Mouse (Mus musculus): ENCODE data around the gene Dnase1l2.
"Not testable (repeated sequence)": the region's sequence is repeated elsewhere in the genome, so short reads cannot be mapped to it uniquely, and the experiment has no call there.

Gene Dnase1l2

GRCm38 (mm10) chr17:24472512-24472911, 29.6 kb upstream of the Dnase1l2 start:
- no peak for DNase-seq (ENCODE audit: low spot score in 2 of 2)

DNA sequence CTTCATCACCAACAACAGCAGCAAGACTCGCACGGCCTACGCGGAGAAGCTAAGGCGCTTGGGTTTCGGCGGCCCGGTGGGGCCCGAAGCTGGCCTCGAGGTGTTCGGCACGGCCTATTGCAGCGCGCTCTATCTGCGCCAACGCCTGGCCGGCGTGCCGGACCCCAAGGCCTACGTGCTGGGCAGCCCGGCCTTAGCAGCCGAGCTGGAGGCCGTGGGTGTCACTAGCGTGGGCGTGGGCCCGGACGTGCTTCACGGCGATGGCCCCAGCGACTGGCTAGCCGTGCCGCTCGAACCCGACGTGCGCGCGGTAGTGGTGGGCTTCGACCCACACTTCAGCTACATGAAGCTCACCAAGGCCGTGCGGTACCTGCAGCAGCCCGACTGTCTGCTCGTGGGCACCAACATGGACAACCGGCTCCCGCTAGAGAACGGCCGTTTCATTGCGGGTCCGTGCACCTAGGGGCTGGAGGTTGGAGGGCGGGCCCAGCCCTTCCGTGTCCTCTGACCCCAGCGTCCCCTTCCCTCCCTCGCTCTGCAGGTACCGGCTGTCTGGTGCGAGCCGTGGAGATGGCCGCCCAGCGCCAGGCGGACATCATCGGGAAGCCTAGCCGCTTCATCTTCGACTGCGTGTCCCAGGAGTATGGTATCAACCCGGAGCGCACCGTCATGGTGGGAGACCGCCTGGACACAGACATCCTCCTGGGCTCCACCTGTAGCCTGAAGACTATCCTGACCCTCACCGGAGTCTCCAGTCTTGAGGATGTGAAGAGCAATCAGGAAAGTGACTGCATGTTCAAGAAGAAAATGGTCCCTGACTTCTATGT, 28.0 kb upstream of the Dnase1l2 start:
- DNase-seq (ENCODE audit: low spot score in 2 of 2) = peak in 1 of 2 experiments; percentile 50

DNA sequence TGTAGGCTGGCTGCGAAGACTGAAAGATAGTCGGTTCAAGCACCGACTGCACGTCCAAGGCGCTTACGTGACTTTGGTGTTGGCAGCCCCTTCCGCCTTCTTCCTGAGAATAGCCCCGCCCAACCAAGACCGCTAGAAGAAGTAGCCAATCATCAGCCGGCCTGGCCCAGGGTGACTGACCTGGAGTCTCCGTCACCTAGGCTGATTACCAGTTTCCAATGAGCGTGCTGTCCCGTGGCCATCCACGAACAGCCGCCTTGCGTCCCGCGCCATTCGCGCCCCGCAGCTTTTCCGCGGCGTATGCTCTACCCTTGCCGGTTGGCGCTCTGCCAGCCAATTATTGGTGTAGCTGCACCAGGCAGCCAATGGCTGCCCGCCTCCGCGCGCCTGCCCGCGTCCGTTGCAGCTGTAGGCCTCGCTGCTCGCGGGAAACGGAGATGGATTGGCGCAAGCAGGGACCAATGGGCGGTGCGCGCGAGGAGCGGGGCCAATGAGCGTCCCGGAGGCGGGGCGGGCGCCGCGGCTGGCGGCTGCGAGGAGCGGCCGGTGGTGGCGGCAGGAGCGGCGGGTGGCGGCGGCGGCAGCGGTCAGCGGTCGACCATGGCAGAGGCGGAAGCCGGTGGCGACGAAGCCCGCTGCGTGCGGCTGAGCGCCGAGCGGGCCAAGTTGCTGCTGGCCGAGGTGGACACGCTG, 27.2 kb upstream of the Dnase1l2 start, which contains the start of the genes E4f1 and Pgp:
E4f1 (minus strand) TSS at position 404 of the 693 bp plus-strand sequence.
Pgp (plus strand) TSS at position 483 of the 693 bp plus-strand sequence.
- peak; percentile 99 for DNase-seq (ENCODE audit: low spot score in 2 of 2)

GRCm38 (mm10) chr17:24469336-24469909, 26.5 kb upstream of the Dnase1l2 start:
- DNase-seq (ENCODE audit: low spot score in 2 of 2) = no peak

- DNase-seq (ENCODE audit: low spot score in 2 of 2) = no peak
Observed at GRCm38 (mm10) chr17:24468636-24469246, 25.8 kb upstream of the Dnase1l2 start.

DNA sequence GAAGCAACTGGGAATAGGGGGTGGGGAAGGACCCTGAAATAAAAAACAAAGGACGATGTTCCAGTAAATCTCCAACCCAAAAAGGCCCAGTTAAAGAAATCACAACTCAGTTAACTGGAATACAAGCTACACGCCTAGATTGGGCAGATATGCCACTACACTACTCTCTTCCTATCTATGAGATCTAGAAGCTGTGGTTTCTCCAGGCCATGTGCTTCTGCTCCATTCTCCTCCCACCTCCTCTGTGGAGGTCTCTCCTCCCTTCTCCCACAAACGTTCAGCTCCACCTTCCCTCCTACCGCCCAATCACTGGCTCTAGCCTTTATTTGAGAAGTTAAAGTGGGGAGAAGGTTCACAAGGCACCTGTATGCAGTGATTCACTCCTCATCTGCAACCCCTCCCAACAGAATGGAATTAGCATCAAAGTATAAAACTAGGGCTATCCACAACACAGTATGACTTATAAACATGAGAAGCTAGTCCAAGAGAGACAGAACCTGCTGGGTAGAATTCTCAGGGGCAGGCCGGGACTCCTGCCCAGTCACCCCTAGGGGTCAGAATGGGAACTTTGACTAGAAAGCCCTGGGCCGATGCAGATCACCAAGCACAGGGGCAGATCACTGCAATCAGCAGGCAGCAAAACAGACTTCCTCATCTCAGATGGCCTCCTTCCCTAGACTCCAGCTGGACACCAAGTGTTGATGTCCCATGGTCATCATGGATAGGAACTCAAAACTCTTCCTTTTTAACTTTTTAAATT, 20.6 kb upstream of the Dnase1l2 start:
- no peak for DNase-seq (ENCODE audit: low spot score in 2 of 2)

DNA sequence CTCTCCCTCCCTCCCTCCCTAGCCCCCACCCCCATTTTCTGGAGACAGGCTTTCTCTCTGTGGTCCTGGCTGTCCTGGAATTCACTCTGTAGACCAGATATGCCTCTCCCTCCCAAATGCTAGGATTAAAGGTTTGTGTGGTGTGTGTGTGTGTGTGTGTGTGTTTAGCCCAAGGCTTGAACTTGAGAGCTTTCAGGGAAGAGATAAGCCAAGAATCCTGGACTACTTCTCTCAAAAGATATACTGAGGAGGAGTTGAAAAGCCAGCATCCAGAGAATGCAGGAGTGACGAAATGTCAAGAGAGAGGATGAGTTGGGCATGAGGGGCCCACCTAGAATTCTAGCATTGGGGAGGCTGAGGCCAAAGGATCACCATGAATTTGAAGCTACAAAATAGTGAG, 20.0 kb upstream of the Dnase1l2 start:
- DNase-seq (ENCODE audit: low spot score in 2 of 2) = no peak

DNA sequence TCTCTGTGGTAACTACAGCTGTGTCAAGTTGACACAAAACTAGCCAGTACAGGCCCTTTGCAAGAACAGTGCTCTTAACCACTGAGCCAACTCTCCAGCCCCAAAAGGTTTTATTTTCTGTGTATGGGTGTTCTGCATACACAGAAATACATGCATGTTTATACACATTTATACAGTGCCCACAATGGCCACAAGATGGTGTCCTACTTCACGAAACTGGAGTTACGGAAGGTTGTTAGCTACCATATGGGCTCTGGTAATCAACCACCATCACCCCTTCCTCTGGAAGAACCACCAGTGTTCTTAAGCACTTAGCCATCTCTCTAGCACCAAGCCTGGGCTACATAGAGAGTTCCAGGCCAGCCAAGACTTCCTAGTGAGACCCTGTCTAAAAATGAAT, 18.7 kb upstream of the Dnase1l2 start:
- DNase-seq (ENCODE audit: low spot score in 2 of 2) = no peak

DNA sequence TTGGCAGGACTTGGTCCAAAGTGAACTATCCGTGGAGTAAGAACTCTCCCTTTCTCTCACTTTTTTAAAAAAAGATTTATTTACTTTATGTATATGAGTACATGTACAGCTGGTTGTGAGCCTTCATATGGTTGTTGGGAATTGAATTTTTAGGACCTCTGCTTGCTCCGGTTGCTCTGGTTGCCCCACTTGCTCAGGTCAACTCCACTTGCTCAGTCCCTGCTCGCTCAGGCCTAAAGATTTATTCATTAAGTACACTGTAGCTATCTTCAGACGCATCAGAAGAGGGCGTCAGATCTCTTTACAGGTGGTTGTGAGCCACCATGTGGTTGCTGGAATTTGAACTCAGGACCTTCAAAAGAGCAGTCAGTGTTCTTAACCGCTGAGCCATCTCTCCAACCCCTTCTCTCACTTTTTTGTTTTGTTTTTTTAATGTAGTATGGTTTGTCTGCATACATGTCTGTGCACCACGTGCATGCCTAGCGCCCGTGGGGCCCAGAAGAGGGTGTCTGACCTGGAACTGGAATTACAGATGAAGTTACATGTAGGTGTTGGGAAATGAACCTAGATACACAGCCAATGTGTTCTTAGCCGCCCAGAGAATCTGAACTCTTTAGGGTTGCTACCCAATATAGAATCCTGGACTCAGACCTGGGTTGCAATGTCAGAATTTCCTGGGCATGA, 12.8 kb upstream of the Dnase1l2 start:
- not testable (repeated sequence) for DNase-seq (ENCODE audit: low spot score in 2 of 2)

- DNase-seq (ENCODE audit: low spot score in 2 of 2) = peak; percentile 99
Observed at GRCm38 (mm10) chr17:24454756-24455522, 12.0 kb upstream of the Dnase1l2 start.

DNA sequence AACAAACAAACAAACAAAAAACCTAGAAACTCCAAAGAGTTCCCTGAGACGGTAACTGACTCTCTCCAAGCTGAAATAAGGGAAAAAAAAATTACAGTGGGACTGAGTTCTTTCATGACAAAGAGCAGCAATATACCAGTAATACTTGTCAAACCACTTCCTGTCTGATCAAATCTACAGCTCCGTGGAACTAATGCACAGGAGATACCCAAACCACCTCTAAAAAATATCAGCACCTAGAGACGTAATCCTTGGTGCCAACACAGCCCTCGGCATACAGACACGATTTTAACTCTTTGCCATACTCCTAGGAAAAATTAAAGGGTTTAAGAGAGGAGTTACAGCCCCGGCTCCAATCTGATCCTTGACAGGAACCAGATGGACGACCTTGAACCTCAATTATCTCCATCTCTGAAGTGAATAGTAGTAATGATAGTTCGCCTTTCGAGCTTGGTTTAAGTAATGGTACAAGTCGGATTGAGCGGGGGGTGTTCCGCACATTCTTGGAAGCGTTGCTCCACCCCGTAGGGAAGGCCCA, 11.4 kb upstream of the Dnase1l2 start:
- no peak for DNase-seq (ENCODE audit: low spot score in 2 of 2)

DNA sequence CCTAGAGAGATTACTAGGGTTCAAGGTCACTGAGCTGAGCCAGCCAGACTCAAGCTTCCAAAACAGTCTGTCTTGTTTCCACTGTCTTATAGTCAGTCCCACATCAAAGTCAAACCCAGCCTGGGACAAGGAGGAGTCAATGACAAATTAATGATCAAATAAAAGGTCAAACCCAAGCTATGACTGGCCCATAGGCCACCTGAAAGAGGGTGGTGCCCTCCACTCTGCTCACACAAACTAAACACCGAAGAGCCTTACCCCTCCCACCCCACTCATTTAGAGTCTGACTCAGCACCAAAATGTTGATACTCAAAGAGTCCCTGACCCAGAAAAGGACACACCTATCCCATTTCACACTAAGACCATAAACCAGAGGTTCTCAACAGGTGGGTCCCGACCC, 10.5 kb upstream of the Dnase1l2 start:
- DNase-seq (ENCODE audit: low spot score in 2 of 2) = no peak

DNA sequence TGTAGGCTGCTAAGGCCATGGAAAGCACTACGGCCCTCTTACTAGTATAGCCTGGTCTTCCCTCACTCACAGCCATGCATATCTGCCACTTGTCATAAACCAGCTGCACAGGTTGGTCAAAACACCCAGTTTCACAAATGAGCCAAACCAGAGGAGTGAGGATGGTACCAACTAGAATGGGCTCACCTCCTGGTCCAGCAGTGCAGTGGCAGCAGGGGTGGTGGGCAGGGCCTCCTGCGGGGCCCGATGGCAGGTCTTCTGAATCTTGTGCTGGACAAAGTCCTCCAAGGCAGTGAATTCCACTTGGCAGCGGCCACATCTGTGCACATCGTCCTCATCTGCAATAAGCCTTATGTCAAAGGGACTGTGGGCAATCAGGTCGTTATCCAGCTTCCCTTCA, 8.3 kb upstream of the Dnase1l2 start:
- no peak for DNase-seq (ENCODE audit: low spot score in 2 of 2)

DNA sequence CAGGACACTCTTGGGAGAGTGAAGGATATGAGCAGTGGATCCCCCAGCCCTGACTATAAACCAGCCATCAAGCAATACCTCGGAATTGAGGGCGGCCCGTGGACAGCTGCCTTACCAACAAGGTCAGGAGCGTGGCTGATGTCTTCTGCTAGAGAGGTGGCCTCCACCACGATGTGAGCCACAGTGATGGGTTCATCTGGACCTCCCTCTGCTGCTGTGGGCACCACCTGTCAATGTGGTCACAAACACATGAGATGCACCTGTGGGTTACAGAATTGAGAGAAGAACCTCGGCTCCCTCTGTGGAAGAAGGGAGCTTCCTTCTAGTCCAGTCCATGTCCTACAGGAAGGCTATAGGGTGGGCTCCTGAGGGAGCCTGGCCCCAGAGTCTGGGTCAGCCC, 6.6 kb upstream of the Dnase1l2 start:
- DNase-seq (ENCODE audit: low spot score in 2 of 2) = no peak

GRCm38 (mm10) chr17:24446590-24446989, 3.7 kb upstream of the Dnase1l2 start:
- no peak for DNase-seq (ENCODE audit: low spot score in 2 of 2)

GRCm38 (mm10) chr17:24443409-24443808, 504 bp upstream of the Dnase1l2 start:
- DNase-seq (ENCODE audit: low spot score in 2 of 2) = peak; percentile 45 to 50

DNA sequence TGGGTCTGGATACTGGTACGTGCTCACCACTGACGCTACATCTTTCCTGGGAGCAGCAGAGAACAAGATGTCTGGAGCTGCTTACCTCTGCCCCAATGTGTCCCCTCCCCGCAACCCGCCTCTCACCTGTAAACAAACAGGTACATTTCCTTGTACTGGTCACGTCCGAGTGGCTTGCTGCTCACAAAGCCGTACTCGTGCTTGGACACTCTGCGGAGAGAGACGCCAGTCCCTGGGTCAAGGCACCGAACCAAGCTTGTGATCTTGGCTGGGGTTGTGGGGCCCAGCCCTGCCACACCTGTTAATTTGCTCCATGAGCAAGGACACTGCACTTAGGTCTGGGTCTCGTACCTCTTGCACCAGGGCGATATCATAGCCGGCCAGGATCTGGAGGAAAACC, 798 bp downstream of the Dnase1l2 start:
- DNase-seq (ENCODE audit: low spot score in 2 of 2) = no peak

DNA sequence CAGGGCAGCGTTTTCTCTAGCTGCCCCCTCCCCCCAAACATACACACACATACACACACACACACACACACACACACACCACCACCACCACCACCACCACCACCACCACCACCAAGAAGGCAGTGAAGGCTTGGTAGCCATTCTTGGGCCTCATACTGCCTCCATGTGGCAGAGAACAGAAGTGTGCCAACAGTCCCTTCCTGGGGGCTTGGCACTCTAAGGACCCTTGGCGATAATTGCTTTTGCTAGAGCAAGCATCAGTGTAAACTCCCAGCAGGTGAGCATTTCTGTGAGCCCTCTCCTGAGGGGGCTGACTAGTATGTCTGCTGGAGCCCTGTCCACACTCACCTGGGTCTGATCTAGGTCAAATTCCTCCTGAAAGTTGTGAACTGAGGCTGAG, 1.8 kb downstream of the Dnase1l2 start:
- DNase-seq (ENCODE audit: low spot score in 2 of 2) = no peak

DNA sequence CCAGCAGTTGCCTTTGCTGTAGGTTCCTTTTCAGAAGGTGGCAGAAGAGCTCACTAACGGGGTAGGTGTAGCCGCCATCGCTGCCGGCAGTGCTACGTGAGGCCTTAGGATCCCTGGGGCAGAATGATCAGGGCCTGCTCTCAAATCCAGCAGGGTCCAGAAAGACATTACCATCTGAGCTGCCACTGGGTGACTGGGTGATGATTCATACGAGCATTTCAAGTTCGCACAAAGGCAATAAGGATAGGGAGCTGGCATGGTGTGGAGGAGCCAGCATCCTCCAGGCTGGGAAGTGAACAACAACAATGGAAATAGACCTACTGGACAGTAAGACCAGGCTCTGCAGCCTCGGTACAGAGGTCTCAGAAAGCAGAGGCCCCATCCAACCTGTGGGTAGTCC, 2.5 kb downstream of the Dnase1l2 start:
- no peak for DNase-seq (ENCODE audit: low spot score in 2 of 2)

DNA sequence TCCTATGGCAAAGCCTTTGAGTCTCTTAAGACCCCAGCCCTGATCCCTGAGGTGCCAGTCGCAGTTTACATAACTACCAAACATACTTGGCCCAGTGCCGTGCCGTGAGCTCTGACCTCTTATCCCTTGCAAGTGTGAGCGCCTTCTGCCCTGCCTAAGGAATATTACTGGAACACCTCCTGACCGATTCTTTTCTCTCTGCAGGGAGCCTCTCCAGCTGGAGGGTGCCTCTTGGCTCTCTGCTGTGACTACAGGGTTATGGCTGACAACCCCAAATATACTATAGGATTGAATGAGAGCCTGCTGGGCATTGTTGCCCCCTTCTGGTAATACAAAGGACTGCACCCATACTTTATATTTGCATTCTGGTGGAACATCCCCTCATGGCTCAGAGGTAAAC, 5.9 kb downstream of the Dnase1l2 start:
- peak in 1 of 2 experiments; percentile 55 for DNase-seq (ENCODE audit: low spot score in 2 of 2)
